Mouse (Mus musculus) stomach, embryonic 15.5 days (tissue): Measurements from ENCODE around the gene Emc4. TPM values are rescaled to one million over a fixed set of nuclear protein-coding genes. Genes with fewer than 3 reads are reported as not detected.

Experiments
- ATAC-seq: fragments of 200-750 bp; cut with Nextera tagmentation; 2 replicates; pipeline ENCODE4 v1.8.0; 2017; ENCODE audit warnings: low read depth, moderate number of reproducible peaks, moderate TSS enrichment; ENCODE audit not compliant: insufficient read depth, low FRiP score
- H3K27ac ChIP-seq: fragments of 300-500 bp; sonication (generic); 2 replicates; pipeline ENCODE4 v1.5.1; 2015; ENCODE audit warnings: mild to moderate bottlenecking, inconsistent platforms
- H3K27me3 ChIP-seq: fragments of 300-500 bp; sonication (generic); replicated peaks from 2 replicates; pipeline ENCODE4 v1.6.1; 2015; ENCODE audit warnings: inconsistent platforms
- H3K36me3 ChIP-seq: fragments of 300-500 bp; sonication (generic); 2 replicates; pipeline ENCODE4 v1.6.1; 2015; ENCODE audit warnings: inconsistent platforms
- H3K4me1 ChIP-seq: fragments of 300-500 bp; sonication (generic); 2 replicates; pipeline ENCODE4 v1.6.1; 2015; ENCODE audit warnings: inconsistent platforms
- H3K4me2 ChIP-seq: fragments of 300-500 bp; sonication (generic); 2 replicates; pipeline ENCODE4 v1.6.1; 2015; ENCODE audit warnings: mild to moderate bottlenecking, inconsistent platforms
- H3K4me3 ChIP-seq: fragments of 300-500 bp; sonication (generic); replicated peaks from 2 replicates; pipeline ENCODE4 v1.5.1; 2015; ENCODE audit warnings: inconsistent platforms
- H3K9ac ChIP-seq: fragments of 300-500 bp; sonication (generic); 2 replicates; pipeline ENCODE4 v1.6.1; 2015; ENCODE audit warnings: inconsistent platforms
- H3K9me3 ChIP-seq: fragments of 300-500 bp; sonication (generic); 2 replicates; pipeline ENCODE4 v1.6.1; 2016; ENCODE audit warnings: inconsistent platforms
- WGBS: fragments of 180-500 bp; shearing (Covaris S2); methylation state at CpG from one replicate; pipeline ENCODE4 v1.1.7; 2015; 5-methylcytosine and 5-hydroxymethylcytosine counted together
- polyA plus RNA-seq: library from polyadenylated mRNA; unstranded; fragments of >200 nt; fragmentation: Nextera tagmentation; extraction: Ambion mirVana; gene quantifications from 2 replicates; pipeline ENCODE4 v1.2.1, GENCODE M21; 2015

The Emc4 gene
- polyA plus RNA-seq = 101 and 107 TPM in 2 replicates

DNA sequence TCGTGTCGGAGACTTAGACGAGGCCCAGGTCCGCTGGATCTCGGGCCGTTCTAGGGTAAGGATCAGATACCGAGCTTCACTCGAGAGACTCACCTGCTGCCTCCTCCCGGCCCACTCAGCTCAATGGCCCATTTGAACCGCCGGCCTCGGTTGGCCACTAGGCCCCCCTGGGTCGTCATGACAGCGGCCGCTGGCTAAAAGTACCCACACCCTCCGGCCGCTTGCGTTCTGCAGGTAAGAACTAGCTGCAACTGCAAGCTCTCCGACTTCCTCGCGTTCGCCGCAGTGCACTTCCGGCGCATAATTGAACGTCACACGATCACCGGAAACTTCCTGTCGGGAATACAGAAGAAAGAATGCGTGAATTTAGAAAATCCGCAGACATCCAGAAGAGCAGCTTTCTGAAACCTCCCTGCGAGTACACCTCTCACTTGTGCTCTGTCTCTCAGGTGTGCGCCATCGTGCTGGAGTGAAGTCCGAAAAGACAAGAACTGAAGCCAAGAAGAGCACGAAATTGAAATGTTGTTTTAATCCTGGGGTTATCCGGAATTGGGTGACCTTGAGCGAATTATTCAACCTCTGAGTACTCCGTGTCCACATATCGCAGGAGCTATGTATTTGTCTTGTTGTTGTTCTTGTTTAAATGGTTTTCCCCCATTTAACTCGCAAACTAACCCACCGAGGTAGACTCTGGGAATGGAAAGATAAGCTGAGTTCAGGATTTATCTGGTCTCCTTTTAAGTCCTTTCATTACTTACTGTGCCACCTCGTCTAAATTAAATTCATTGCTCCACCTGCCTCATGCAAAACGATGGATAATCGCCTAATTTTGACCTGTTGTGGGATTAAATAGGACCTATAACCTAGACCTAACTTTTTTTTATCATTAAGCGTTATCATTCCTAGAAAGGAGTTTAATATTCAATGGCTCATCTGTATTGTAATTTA lies at the start of gene Emc4:
TSS of gene Emc4 (minus strand) at position 302 of the 948 bp plus-strand sequence.
- no peaks in the 10 kb centered on the region for H3K9me3 ChIP-seq
- H3K36me3 ChIP-seq = peaks cover 5% of the 10 kb centered on the region
- peak within 1 kb of the TSS; percentile 85 for H3K9ac ChIP-seq
- WGBS = 2% methylated on average over 46 of the region's 46 CpGs
- no peaks in the 10 kb centered on the region for H3K27me3 ChIP-seq
- peak; percentile 90 for ATAC-seq
- H3K4me3 ChIP-seq = peak within 1 kb of the TSS; percentile 99
- peak within 1 kb of the TSS; percentile 88 for H3K27ac ChIP-seq
- peak within 1 kb of the TSS; percentile 71 for H3K4me2 ChIP-seq
- H3K4me1 ChIP-seq = no peaks in the 10 kb centered on the region; the same call in 1 of the 2 replicates

GRCm38 (mm10) chr2:112407030-112407429 lies 39.2 kb upstream of the Emc4 start:
- Histone ChIP-seq H3K4me1 (no peaks in the 10 kb centered on the region), H3K4me3 (no peak overlapping the region), H3K36me3 (peaks cover 11% of the 10 kb centered on the region), H3K4me2 (no peak overlapping the region), H3K9ac (no peak overlapping the region), H3K27me3 (no peaks in the 10 kb centered on the region), H3K9me3 (no peaks in the 10 kb centered on the region), H3K27ac (no peak overlapping the region)
- ATAC-seq = no peak
- WGBS = 76% methylated on average over 3 of the region's 3 CpGs

- Histone ChIP-seq H3K9me3 (no peaks in the 10 kb centered on the region), H3K27me3 (no peaks in the 10 kb centered on the region), H3K4me2 (no peak overlapping the region), H3K27ac (no peak overlapping the region), H3K9ac (no peak overlapping the region), H3K36me3 (no peaks in the 10 kb centered on the region), H3K4me3 (no peak overlapping the region), H3K4me1 (no peaks in the 10 kb centered on the region)
- 44% methylated on average over 1 of the region's 1 CpGs for WGBS
- no peak for ATAC-seq
Measured at GRCm38 (mm10) chr2:112396649-112397048, 28.8 kb upstream of the Emc4 start.

GRCm38 (mm10) chr2:112393958-112394357 lies 26.1 kb upstream of the Emc4 start:
- Histone ChIP-seq H3K27me3 (no peaks in the 10 kb centered on the region), H3K4me3 (no peak overlapping the region), H3K4me2 (no peak overlapping the region), H3K4me1 (no peaks in the 10 kb centered on the region), H3K27ac (no peak overlapping the region), H3K9me3 (no peaks in the 10 kb centered on the region), H3K9ac (no peak overlapping the region), H3K36me3 (no peaks in the 10 kb centered on the region)
- ATAC-seq = no peak

DNA sequence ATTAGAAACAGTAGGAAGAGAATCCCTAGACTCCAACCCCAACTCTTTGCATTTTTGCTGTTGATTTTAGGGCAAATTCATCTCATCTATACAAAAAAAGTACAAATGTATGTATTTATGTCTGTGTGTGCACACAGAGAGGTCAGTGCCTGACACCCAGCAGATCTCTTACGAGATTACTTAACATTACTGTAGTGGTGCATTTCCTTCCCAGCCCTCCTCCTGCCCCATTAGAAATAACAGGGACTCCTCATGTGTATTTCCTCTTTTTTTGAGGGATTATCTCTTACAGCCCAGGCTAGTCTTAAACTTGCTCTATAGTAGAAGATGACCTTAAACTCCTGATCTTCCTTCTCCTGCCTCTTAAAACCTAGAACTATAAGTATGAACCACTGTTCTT lies 24.9 kb upstream of the Emc4 start:
- ATAC-seq = no peak
- WGBS = 74% methylated on average over 1 of the region's 1 CpGs
- Histone ChIP-seq H3K27ac (no peak overlapping the region), H3K36me3 (no peaks in the 10 kb centered on the region), H3K4me1 (no peaks in the 10 kb centered on the region), H3K4me2 (no peak overlapping the region), H3K27me3 (no peaks in the 10 kb centered on the region), H3K9me3 (no peaks in the 10 kb centered on the region), H3K9ac (no peak overlapping the region), H3K4me3 (no peak overlapping the region)

DNA sequence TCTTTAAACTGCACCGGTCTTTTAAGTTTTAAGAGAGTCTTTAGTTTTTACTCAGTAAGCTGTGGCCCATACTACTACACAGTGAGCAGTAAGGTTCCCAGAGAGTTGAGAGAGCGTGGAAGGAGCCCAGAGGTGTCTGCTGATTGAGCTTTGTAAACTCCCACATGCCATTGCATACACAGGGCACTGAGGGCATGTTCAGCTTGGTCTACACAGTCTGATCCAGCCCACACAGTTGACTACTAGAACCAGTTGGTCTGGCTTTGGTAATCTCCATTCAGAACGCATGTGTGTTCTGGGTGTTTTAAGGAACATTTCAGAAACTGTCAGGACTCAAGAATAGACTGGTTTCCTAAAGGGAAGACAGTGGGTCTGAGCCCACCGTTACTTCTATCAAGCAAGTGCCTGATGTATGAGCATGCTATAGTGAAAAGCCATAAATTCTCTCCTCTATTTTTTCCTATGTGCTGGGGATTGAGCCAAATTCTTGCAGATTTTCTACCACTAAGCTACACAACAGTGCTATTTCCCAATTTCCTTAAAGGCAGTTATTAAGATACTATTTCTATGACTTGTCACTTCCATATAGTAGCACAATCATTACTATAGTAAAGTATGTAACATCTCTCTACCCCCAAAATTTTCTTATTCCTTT lies 23.6 kb upstream of the Emc4 start:
- WGBS = 74% methylated on average over 4 of the region's 4 CpGs
- Histone ChIP-seq H3K4me3 (no peak overlapping the region), H3K9me3 (no peaks in the 10 kb centered on the region), H3K9ac (no peak overlapping the region), H3K27ac (no peak overlapping the region), H3K4me1 (no peaks in the 10 kb centered on the region), H3K27me3 (no peaks in the 10 kb centered on the region), H3K36me3 (no peaks in the 10 kb centered on the region), H3K4me2 (no peak overlapping the region)
- ATAC-seq = no peak

DNA sequence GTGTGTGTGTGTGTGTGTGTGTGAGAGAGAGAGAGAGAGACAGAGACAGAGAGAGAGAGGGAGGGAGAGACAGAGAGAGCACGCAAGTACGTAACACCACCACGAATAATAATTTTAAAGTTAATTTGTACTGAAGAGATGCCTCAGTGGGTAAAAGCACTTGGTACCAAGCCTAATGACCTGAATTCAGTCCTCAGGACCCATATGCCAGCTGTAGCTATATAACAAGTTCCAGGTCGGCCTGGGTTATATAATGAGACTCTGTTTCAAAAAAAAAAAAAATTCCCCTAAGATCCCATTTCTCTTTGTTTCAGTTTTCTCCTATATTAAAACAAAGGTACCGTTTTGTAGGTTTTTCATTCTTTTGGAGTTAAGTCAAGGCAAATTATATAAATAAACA lies 23.0 kb upstream of the Emc4 start:
- Histone ChIP-seq H3K4me2 (no peak overlapping the region), H3K4me1 (no peaks in the 10 kb centered on the region), H3K27me3 (no peaks in the 10 kb centered on the region), H3K9ac (no peak overlapping the region), H3K9me3 (no peaks in the 10 kb centered on the region), H3K27ac (no peak overlapping the region), H3K4me3 (no peak overlapping the region), H3K36me3 (no peaks in the 10 kb centered on the region)
- no peak for ATAC-seq
- 79% methylated on average over 5 of the region's 5 CpGs for WGBS

- 98% methylated on average over 1 of the region's 1 CpGs for WGBS
Measured at GRCm38 (mm10) chr2:112381219-112381618, 13.4 kb upstream of the Emc4 start.

DNA sequence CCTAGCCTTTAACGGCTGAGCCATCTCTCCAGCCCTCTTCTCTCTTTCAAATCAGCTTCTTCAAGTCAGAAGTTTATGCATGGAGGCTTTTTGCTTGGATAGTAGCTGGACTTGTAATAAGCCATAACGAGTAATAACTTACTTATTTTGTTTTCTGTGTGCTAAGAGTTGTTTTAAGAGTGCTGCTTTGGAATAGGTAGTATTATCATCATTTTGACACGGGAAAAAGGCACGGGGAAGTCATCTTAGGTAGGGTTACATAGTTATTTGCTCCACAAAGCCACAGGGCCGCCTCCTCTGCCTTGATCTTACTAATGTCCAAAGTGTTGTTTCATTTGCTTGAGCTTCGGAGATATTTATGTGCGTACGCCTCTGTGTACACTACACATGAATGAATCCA lies 12.3 kb upstream of the Emc4 start:
- Histone ChIP-seq H3K9me3 (no peaks in the 10 kb centered on the region), H3K4me3 (peak overlapping the region; percentile 93), H3K9ac (peak overlapping the region; percentile 80), H3K4me1 (peaks cover 2% of the 10 kb centered on the region; the same call in 1 of the 2 replicates), H3K4me2 (peak overlapping the region; percentile 65), H3K27ac (no peak overlapping the region), H3K36me3 (no peaks in the 10 kb centered on the region), H3K27me3 (no peaks in the 10 kb centered on the region)
- no peak for ATAC-seq
- WGBS = 34% methylated on average over 8 of the region's 8 CpGs

More at GRCm38 (mm10) chr2:112381219-112381618, 13.4 kb upstream of the Emc4 start:
- H3K4me3 ChIP-seq = no peak overlapping the region
- no peaks in the 10 kb centered on the region for H3K9me3 ChIP-seq
- H3K27me3 ChIP-seq = no peaks in the 10 kb centered on the region
- no peak overlapping the region for H3K27ac ChIP-seq
- no peak overlapping the region for H3K9ac ChIP-seq
- no peak overlapping the region for H3K4me2 ChIP-seq
- no peak for ATAC-seq
- H3K4me1 ChIP-seq = peaks cover 2% of the 10 kb centered on the region; the same call in 1 of the 2 replicates
- H3K36me3 ChIP-seq = no peaks in the 10 kb centered on the region

GRCm38 (mm10) chr2:112378973-112379898 lies 11.4 kb upstream of the Emc4 start, which contains the start of gene Katnbl1:
TSS of gene Katnbl1 (plus strand) at chr2:112379211.
- H3K27me3 ChIP-seq = no peaks in the 10 kb centered on the region
- under 1% methylated on average over 72 of the region's 72 CpGs for WGBS
- peak; percentile 99 for ATAC-seq

GRCm38 (mm10) chr2:112374610-112375009 lies 6.8 kb upstream of the Emc4 start:
- no peak overlapping the region for H3K4me3 ChIP-seq
- no peak overlapping the region for H3K9ac ChIP-seq
- WGBS = 49% methylated on average over 5 of the region's 5 CpGs
- H3K36me3 ChIP-seq = no peaks in the 10 kb centered on the region
- H3K9me3 ChIP-seq = no peaks in the 10 kb centered on the region
- no peaks in the 10 kb centered on the region for H3K4me1 ChIP-seq
- no peaks in the 10 kb centered on the region for H3K27me3 ChIP-seq
- H3K27ac ChIP-seq = no peak overlapping the region
- H3K4me2 ChIP-seq = no peak overlapping the region
- no peak for ATAC-seq

More at GRCm38 (mm10) chr2:112378973-112379898, 11.4 kb upstream of the Emc4 start, which contains the start of gene Katnbl1:
- peak within 1 kb of the TSS; percentile 90 for H3K27ac ChIP-seq
- H3K9ac ChIP-seq = peak within 1 kb of the TSS; percentile 80
- peak within 1 kb of the TSS; percentile 65 for H3K4me2 ChIP-seq
- H3K9me3 ChIP-seq = no peaks in the 10 kb centered on the region
- H3K4me1 ChIP-seq = peaks cover 2% of the 10 kb centered on the region; the same call in 1 of the 2 replicates
- H3K36me3 ChIP-seq = no peaks in the 10 kb centered on the region
- peak within 1 kb of the TSS; percentile 93 for H3K4me3 ChIP-seq
